Mouse (Mus musculus) embryonic facial prominence, embryonic 12.5 days (tissue): ENCODE data around the gene Ankrd66. TPM values are rescaled to one million over a fixed set of nuclear protein-coding genes. Genes with fewer than 3 reads are reported as not detected.
"Not testable (repeated sequence)": the region's sequence is repeated elsewhere in the genome, so short reads cannot be mapped to it uniquely, and the experiment has no call there.

Experiments used
- ATAC-seq: fragments of 200-750 bp; cut with Nextera tagmentation; 2 replicates; pipeline ENCODE4 v1.8.0; 2017; ENCODE audit not compliant: insufficient number of reproducible peaks, insufficient read depth, low FRiP score, low TSS enrichment
- H3K27ac ChIP-seq: fragments of 300-500 bp; sonication (generic); 2 replicates; pipeline ENCODE4 v1.5.1; 2016; ENCODE audit warnings: mild to moderate bottlenecking
- H3K27me3 ChIP-seq: fragments of 300-500 bp; sonication (generic); 2 replicates; pipeline ENCODE4 v1.6.1; 2016; ENCODE audit warnings: mild to moderate bottlenecking, moderate library complexity
- H3K36me3 ChIP-seq: fragments of 300-500 bp; sonication (generic); 2 replicates; pipeline ENCODE4 v1.6.1; 2016; ENCODE audit warnings: mild to moderate bottlenecking
- H3K4me1 ChIP-seq: fragments of 300-500 bp; sonication (generic); 2 replicates; pipeline ENCODE4 v1.6.1; 2016
- H3K4me2 ChIP-seq: fragments of 300-500 bp; sonication (generic); replicated peaks from 2 replicates; pipeline ENCODE4 v1.6.1; 2016; ENCODE audit warnings: mild to moderate bottlenecking, moderate library complexity
- H3K4me3 ChIP-seq: fragments of 300-500 bp; sonication (generic); 2 replicates; pipeline ENCODE4 v1.5.1; 2016; ENCODE audit warnings: mild to moderate bottlenecking
- H3K9ac ChIP-seq: fragments of 300-500 bp; sonication (generic); 2 replicates; pipeline ENCODE4 v1.6.1; 2016; ENCODE audit warnings: mild to moderate bottlenecking, moderate library complexity
- H3K9me3 ChIP-seq: fragments of 300-500 bp; sonication (generic); 2 replicates; pipeline ENCODE4 v1.6.1; 2016; ENCODE audit warnings: mild to moderate bottlenecking, moderate library complexity
- WGBS: fragments of 180-500 bp; shearing (Covaris S2); methylation state at CpG from one replicate; pipeline ENCODE4 v1.1.7; 2016; 5-methylcytosine and 5-hydroxymethylcytosine counted together
- polyA plus RNA-seq: library from polyadenylated mRNA; unstranded; fragments of >200 nt; fragmentation: Nextera tagmentation; extraction: Ambion mirVana; gene quantifications from 2 replicates; pipeline ENCODE4 v1.2.1, GENCODE M21; 2016

Gene Ankrd66
- polyA plus RNA-seq, 1 experiment from 2014 or later: not detected

DNA sequence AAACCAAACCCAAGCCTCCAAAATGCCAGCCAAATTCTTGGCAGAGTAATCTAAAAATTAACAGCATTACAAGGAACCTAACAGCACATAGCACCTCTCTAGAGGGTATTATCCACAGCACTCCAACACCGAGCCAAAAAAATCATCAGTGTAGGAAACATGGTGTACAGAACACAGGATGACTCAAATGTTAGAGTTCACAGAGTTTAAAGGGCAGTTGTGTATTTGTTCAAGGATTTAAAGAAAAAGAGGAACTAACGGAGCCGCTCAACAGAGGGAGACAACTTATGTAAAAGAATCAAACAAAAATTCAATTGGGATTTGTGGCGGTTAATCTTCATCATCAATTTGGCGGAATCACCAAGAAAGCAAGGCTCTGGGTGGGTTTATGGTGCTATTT lies 47.9 kb downstream of the Ankrd66 start:
- no peaks in the 10 kb centered on the region for H3K36me3 ChIP-seq
- whole genome bisulfite sequencing: 76% methylated on average over 5 of the region's 5 CpGs

GRCm38 (mm10) chr17:43490371-43490770 lies 53.1 kb downstream of the Ankrd66 start:
- not testable (repeated sequence) for H3K9me3 ChIP-seq, ATAC-seq, H3K27ac ChIP-seq, H3K4me3 ChIP-seq, H3K4me1 ChIP-seq, H3K27me3 ChIP-seq, H3K36me3 ChIP-seq, H3K4me2 ChIP-seq, H3K9ac ChIP-seq
- 96% methylated on average over 8 of the region's 10 CpGs for WGBS

More for the DNA sequence above, 47.9 kb downstream of the Ankrd66 start:
- Histone ChIP-seq H3K9ac (no peak overlapping the region), H3K4me1 (no peaks in the 10 kb centered on the region), H3K27me3 (no peaks in the 10 kb centered on the region), H3K9me3 (no peaks in the 10 kb centered on the region), H3K4me3 (no peak overlapping the region), H3K27ac (no peak overlapping the region), H3K4me2 (no peak overlapping the region)
- ATAC-seq: no peak

GRCm38 (mm10) chr17:43488439-43489151 lies 54.8 kb downstream of the Ankrd66 start:
- Histone ChIP-seq H3K27ac (no peak overlapping the region), H3K36me3 (no peaks in the 10 kb centered on the region), H3K9ac (no peak overlapping the region), H3K4me1 (no peaks in the 10 kb centered on the region), H3K27me3 (no peaks in the 10 kb centered on the region), H3K4me3 (no peak overlapping the region), H3K9me3 (no peaks in the 10 kb centered on the region), H3K4me2 (no peak overlapping the region)
- WGBS: 92% methylated on average over 2 of the region's 2 CpGs
- ATAC-seq: no peak

GRCm38 (mm10) chr17:43485982-43486381 lies 57.5 kb downstream of the Ankrd66 start:
- H3K9ac ChIP-seq: no peak overlapping the region
- H3K9me3 ChIP-seq: no peaks in the 10 kb centered on the region
- H3K4me2 ChIP-seq: no peak overlapping the region
- no peak overlapping the region for H3K4me3 ChIP-seq
- no peaks in the 10 kb centered on the region for H3K36me3 ChIP-seq
- no peak for ATAC-seq
- no peaks in the 10 kb centered on the region for H3K27me3 ChIP-seq
- WGBS: 85% methylated on average over 3 of the region's 3 CpGs
- no peak overlapping the region for H3K27ac ChIP-seq
- no peaks in the 10 kb centered on the region for H3K4me1 ChIP-seq

Other genes with a start within 250 kb of the Ankrd66 start
- 9.6 and 10.8 TPM in 2 replicates for gene Adgrf5, start 183.2 kb downstream of the Ankrd66 start, polyA plus RNA-seq
- gene Mep1a, start 40.8 kb downstream of the Ankrd66 start, polyA plus RNA-seq: 0.10 TPM in 1 of 2 replicates, not detected in the other
- 7.3 and 8.5 TPM in 2 replicates for gene Pla2g7, start 24.5 kb upstream of the Ankrd66 start, polyA plus RNA-seq
- 0.17 and 0.39 TPM in 2 replicates for gene Tdrd6, start 86.7 kb upstream of the Ankrd66 start, polyA plus RNA-seq
- gene Slc25a27, start 123.6 kb upstream of the Ankrd66 start, polyA plus RNA-seq: 56.7 and 66.0 TPM in 2 replicates
- gene Cyp39a1, start 123.8 kb upstream of the Ankrd66 start, polyA plus RNA-seq: 29.1 and 31.3 TPM in 2 replicates